Mouse (Mus musculus) lung, postnatal 25 days (tissue): ENCODE measurements at regions not wholly inside any gene's neighbourhood (a gene's known extent, or its start where the extent isn't known, plus 50 kb on each side); places are given as distances from the start of the nearest gene placed in this dataset.

Experiments used
- DNase-seq: peaks from one replicate; pipeline ENCODE4 v3.0.0; 2022; ENCODE audit warnings: low spot score

GRCm38 (mm10) chr12:110081831-110082615, 196.8 kb upstream of the Dio3 start:
- no peak for DNase-seq

- no peak for DNase-seq
Observed at GRCm38 (mm10) chr12:110082921-110083320, 195.9 kb upstream of the Dio3 start.

GRCm38 (mm10) chr12:110083471-110083870, 195.4 kb upstream of the Dio3 start:
- no peak for DNase-seq

GRCm38 (mm10) chr12:110086921-110087320, 191.9 kb upstream of the Dio3 start:
- DNase-seq = no peak

- no peak for DNase-seq
Observed at GRCm38 (mm10) chr12:110087812-110088211, 191.1 kb upstream of the Dio3 start.

- DNase-seq = no peak
Observed at GRCm38 (mm10) chr12:110102186-110102585, 176.7 kb upstream of the Dio3 start.

- DNase-seq = peak; percentile 31
Observed at GRCm38 (mm10) chr12:110112051-110112722, 166.7 kb upstream of the Dio3 start.

GRCm38 (mm10) chr12:110112723-110113105, 166.2 kb upstream of the Dio3 start:
- DNase-seq = no peak

- peak; percentile 39 for DNase-seq
Observed at GRCm38 (mm10) chr12:110120141-110120540, 158.7 kb upstream of the Dio3 start.

- DNase-seq = peak; percentile 65
Observed at GRCm38 (mm10) chr12:110122976-110123375, 155.9 kb upstream of the Dio3 start.

GRCm38 (mm10) chr12:110126525-110126924, 152.3 kb upstream of the Dio3 start:
- no peak for DNase-seq

GRCm38 (mm10) chr12:110145379-110145778, 133.5 kb upstream of the Dio3 start:
- no peak for DNase-seq

- peak; percentile 16 for DNase-seq
Observed at GRCm38 (mm10) chr12:110154225-110154962, 124.5 kb upstream of the Dio3 start.

GRCm38 (mm10) chr12:110154963-110155325, 123.9 kb upstream of the Dio3 start:
- no peak for DNase-seq

- DNase-seq = peak; percentile 71
Observed at GRCm38 (mm10) chr12:110156441-110156840, 122.4 kb upstream of the Dio3 start.

- no peak for DNase-seq
Observed at GRCm38 (mm10) chr12:110157998-110158747, 120.7 kb upstream of the Dio3 start.

- DNase-seq = no peak
Observed at GRCm38 (mm10) chr12:110161306-110161705, 117.6 kb upstream of the Dio3 start.

GRCm38 (mm10) chr12:110165462-110165861, 113.4 kb upstream of the Dio3 start:
- no peak for DNase-seq

GRCm38 (mm10) chr12:110168407-110168806, 110.5 kb upstream of the Dio3 start:
- DNase-seq = no peak

- DNase-seq = no peak
Observed at GRCm38 (mm10) chr12:110169261-110169660, 109.6 kb upstream of the Dio3 start.

- no peak for DNase-seq
Observed at GRCm38 (mm10) chr12:110170496-110170895, 108.4 kb upstream of the Dio3 start.

GRCm38 (mm10) chr12:110177826-110178225, 101.0 kb upstream of the Dio3 start:
- no peak for DNase-seq
